Mouse (Mus musculus): Measurements from ENCODE around the gene Ddias. TPM values are rescaled to one million over a fixed set of nuclear protein-coding genes. Genes with fewer than 3 reads are reported as not detected.
A peak's percentile ranks its signal among the peaks of the same experiment; 100 is the strongest.

The Ddias gene
- polyA plus RNA-seq, 2 experiments: 4.0 to 11.4 TPM

DNA sequence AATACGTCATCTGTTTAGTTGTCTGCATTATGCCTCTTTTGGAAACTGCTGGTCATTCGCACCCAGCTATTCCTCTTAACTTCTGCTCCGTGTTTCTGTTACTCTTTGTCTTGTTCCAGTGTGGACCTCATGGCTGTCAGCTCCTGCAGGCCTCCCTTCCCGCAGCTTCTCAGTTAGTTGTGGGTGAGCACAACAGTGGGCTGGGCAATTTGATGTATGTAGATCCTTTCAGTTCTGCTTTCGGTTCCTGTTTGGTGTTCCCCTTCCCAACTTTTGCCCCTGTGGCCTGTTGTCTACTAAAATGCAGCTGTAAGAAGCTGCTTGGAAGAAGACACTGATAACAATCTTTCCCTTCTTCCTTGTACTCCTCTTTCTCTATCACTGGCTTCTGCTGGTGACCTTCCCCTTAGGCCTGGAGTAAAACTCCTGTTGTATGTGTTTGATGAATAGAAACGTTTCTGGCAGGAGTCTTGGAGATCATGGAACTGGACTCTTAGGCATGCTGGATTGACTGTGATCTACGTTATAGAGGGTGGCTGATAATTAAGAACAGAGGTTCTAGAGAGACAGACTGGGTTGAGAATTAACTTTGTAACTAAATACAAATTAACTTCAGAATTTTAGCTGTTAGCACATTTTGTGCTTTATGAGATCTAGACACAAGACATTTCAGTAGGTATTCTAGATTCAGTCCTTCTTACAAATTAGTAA, 4.7 kb upstream of the Ddias start:
- peak overlapping the region; percentile 96 for H3K4me2 ChIP-seq (ENCODE audit: low read depth)
- ATAC-seq (ENCODE audit: insufficient read depth) (no peak), DNase-seq (ENCODE audit: low read depth in 3 of 3, low spot score in 3 of 3) (no peak)
- TF ChIP-seq EP300 (IDR thresholded peaks at IDR 0.05; ENCODE audit: low read depth) (no peak), CTCF (IDR thresholded peaks at IDR 0.05; ENCODE audit: low read depth) (no peak)
- H3K4me3 ChIP-seq (ENCODE audit: insufficient read depth in 1 of 2, low read depth in 2 of 2, low read length in 2 of 2): no peak overlapping the region
- 36% methylated on average over 7 of the region's 7 CpGs for WGBS (ENCODE audit: insufficient replicate concordance)
- no peak overlapping the region for H3K27ac ChIP-seq
- H3K4me1 ChIP-seq (replicated peaks; ENCODE audit: control insufficient read depth in 2 of 2, insufficient read depth in 2 of 2, low read length in 1 of 2): peaks cover 35 to 45% of the 10 kb centered on the region in 2 experiments
- H3K27me3 ChIP-seq (ENCODE audit: control insufficient read depth, insufficient read depth, low read length): no peaks in the 10 kb centered on the region
- H3K36me3 ChIP-seq (replicated peaks; ENCODE audit: control insufficient read depth, insufficient read depth, low read depth): no peaks in the 10 kb centered on the region; the same call in 1 of the 2 replicates
- H3K9ac ChIP-seq (replicated peaks): 0 out of 2 replicates have a peak overlapping the region, but pooled peaks have one; percentile 25
- no peaks in the 10 kb centered on the region for H3K9me3 ChIP-seq (ENCODE audit: control insufficient read depth, low read length)

- H3K36me3 ChIP-seq (replicated peaks; ENCODE audit: control insufficient read depth, insufficient read depth, low read depth): no peaks in the 10 kb centered on the region; the same call in 1 of the 2 replicates
- ATAC-seq (ENCODE audit: insufficient read depth) (no peak), DNase-seq (ENCODE audit: low read depth in 3 of 3, low spot score in 3 of 3) (no peak)
- H3K4me3 ChIP-seq (ENCODE audit: insufficient read depth in 1 of 2, low read depth in 2 of 2, low read length in 2 of 2): peak overlapping the region; percentile 44 to 85
- peak overlapping the region; percentile 19 for H3K27ac ChIP-seq
- peak overlapping the region; percentile 96 for H3K4me2 ChIP-seq (ENCODE audit: low read depth)
- WGBS (ENCODE audit: insufficient replicate concordance): 8% methylated on average over 7 of the region's 7 CpGs
- H3K4me1 ChIP-seq (replicated peaks; ENCODE audit: control insufficient read depth in 2 of 2, insufficient read depth in 2 of 2, low read length in 1 of 2): peaks cover 35 to 37% of the 10 kb centered on the region in 2 experiments
- no peaks in the 10 kb centered on the region for H3K9me3 ChIP-seq (ENCODE audit: control insufficient read depth, low read length)
- H3K9ac ChIP-seq (replicated peaks): peak overlapping the region; percentile 94
- TF ChIP-seq CTCF (IDR thresholded peaks at IDR 0.05; ENCODE audit: low read depth) (no peak), EP300 (IDR thresholded peaks at IDR 0.05; ENCODE audit: low read depth) (no peak)
- no peaks in the 10 kb centered on the region for H3K27me3 ChIP-seq (ENCODE audit: control insufficient read depth, insufficient read depth, low read length)
Observed at GRCm38 (mm10) chr7:92876538-92876937, 2.5 kb upstream of the Ddias start.

DNA sequence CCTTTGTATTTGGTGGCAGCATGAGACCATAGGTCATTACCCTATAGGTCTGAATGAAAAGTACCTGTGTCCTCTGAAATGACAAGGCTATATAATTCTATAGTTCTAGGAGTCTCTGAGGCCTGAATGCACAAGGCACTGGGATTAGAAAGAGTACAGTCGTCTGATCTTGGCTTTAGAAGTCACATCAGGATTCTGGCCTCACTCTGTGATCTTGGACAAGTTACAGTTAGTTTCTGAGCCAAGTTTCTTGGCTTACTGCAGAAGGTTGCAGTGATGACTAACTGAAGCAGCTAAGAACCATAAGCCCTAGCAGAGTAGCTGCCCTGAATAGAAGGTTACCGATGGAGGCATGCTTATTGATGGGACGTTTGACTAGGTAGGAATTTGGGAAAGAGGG, 2.0 kb upstream of the Ddias start:
- TF ChIP-seq CTCF (IDR thresholded peaks at IDR 0.05; ENCODE audit: low read depth) (no peak), EP300 (IDR thresholded peaks at IDR 0.05; ENCODE audit: low read depth) (no peak)

GRCm38 (mm10) chr7:92874761-92875408, 838 bp upstream of the Ddias start:
- under 1% methylated on average over 29 of the region's 29 CpGs for WGBS (ENCODE audit: insufficient replicate concordance)

More for the DNA sequence above, 2.0 kb upstream of the Ddias start:
- Histone ChIP-seq H3K4me1 (replicated peaks; ENCODE audit: control insufficient read depth in 2 of 2, insufficient read depth in 2 of 2, low read length in 1 of 2) (peaks cover 35 to 37% of the 10 kb centered on the region in 2 experiments), H3K4me3 (ENCODE audit: insufficient read depth in 1 of 2, low read depth in 2 of 2, low read length in 2 of 2) (peak overlapping the region; percentile 85 to 91), H3K4me2 (ENCODE audit: low read depth) (peak overlapping the region; percentile 96), H3K9me3 (ENCODE audit: control insufficient read depth, low read length) (no peaks in the 10 kb centered on the region), H3K36me3 (replicated peaks; ENCODE audit: control insufficient read depth, insufficient read depth, low read depth) (no peaks in the 10 kb centered on the region), H3K27ac (peak overlapping the region; percentile 94), H3K27me3 (ENCODE audit: control insufficient read depth, insufficient read depth, low read length) (no peaks in the 10 kb centered on the region), H3K9ac (replicated peaks) (peak overlapping the region; percentile 94)
- ATAC-seq (ENCODE audit: insufficient read depth): no peak
- 22% methylated on average over 3 of the region's 3 CpGs for WGBS (ENCODE audit: insufficient replicate concordance)
- DNase-seq (ENCODE audit: low read depth in 3 of 3, low spot score in 3 of 3): no peak

GRCm38 (mm10) chr7:92871596-92871995, 2.5 kb downstream of the Ddias start:
- H3K27me3 ChIP-seq (ENCODE audit: control insufficient read depth, insufficient read depth, low read length): no peaks in the 10 kb centered on the region
- DNase-seq (ENCODE audit: low read depth in 3 of 3, low spot score in 3 of 3): no peak
- H3K27ac ChIP-seq: no peak overlapping the region
- no peak overlapping the region for H3K4me2 ChIP-seq (ENCODE audit: low read depth)
- TF ChIP-seq CTCF (IDR thresholded peaks at IDR 0.05; ENCODE audit: low read depth): no peak
- no peak for TF ChIP-seq EP300 (IDR thresholded peaks at IDR 0.05; ENCODE audit: low read depth)
- H3K4me1 ChIP-seq (replicated peaks; ENCODE audit: control insufficient read depth in 2 of 2, insufficient read depth in 2 of 2, low read length in 1 of 2): peaks cover 14 to 17% of the 10 kb centered on the region in 2 experiments
- 66% methylated on average over 4 of the region's 4 CpGs for WGBS (ENCODE audit: insufficient replicate concordance)
- H3K9me3 ChIP-seq (ENCODE audit: control insufficient read depth, low read length): no peaks in the 10 kb centered on the region
- H3K4me3 ChIP-seq (ENCODE audit: insufficient read depth in 1 of 2, low read depth in 2 of 2, low read length in 2 of 2): no peak overlapping the region
- H3K36me3 ChIP-seq (replicated peaks; ENCODE audit: control insufficient read depth, insufficient read depth, low read depth): peaks cover 6% of the 10 kb centered on the region
- ATAC-seq (ENCODE audit: insufficient read depth): no peak
- H3K9ac ChIP-seq (replicated peaks): no peak overlapping the region

More at GRCm38 (mm10) chr7:92874761-92875408, 838 bp upstream of the Ddias start:
- Histone ChIP-seq H3K4me3 (ENCODE audit: insufficient read depth in 1 of 2, low read depth in 2 of 2, low read length in 2 of 2) (peak overlapping the region; percentile 85 to 91), H3K9ac (replicated peaks) (peak overlapping the region; percentile 94), H3K27me3 (ENCODE audit: control insufficient read depth, insufficient read depth, low read length) (no peaks in the 10 kb centered on the region), H3K27ac (peak overlapping the region; percentile 94), H3K4me1 (replicated peaks; ENCODE audit: control insufficient read depth in 2 of 2, insufficient read depth in 2 of 2, low read length in 1 of 2) (peaks cover 32 to 37% of the 10 kb centered on the region in 2 experiments), H3K9me3 (ENCODE audit: control insufficient read depth, low read length) (no peaks in the 10 kb centered on the region), H3K36me3 (replicated peaks; ENCODE audit: control insufficient read depth, insufficient read depth, low read depth) (no peaks in the 10 kb centered on the region; the same call in 1 of the 2 replicates), H3K4me2 (ENCODE audit: low read depth) (peak overlapping the region; percentile 96)
- no peak for TF ChIP-seq CTCF (IDR thresholded peaks at IDR 0.05; ENCODE audit: low read depth)
- TF ChIP-seq EP300 (IDR thresholded peaks at IDR 0.05; ENCODE audit: low read depth): peak; percentile 53; the same call in 1 of the 2 replicates
- DNase-seq (ENCODE audit: low read depth in 3 of 3, low spot score in 3 of 3): peak; percentile 95 to 97 (median 96)
- ATAC-seq (ENCODE audit: insufficient read depth): peak; percentile 91
